Mouse (Mus musculus): ENCODE measurements around the gene Adcy5. TPM values are rescaled to one million over a fixed set of nuclear protein-coding genes. Genes with fewer than 3 reads are reported as not detected.

Adcy5 gene
- not detected in 2 replicates for total RNA-seq (2015)
- total RNA-seq (2017): not detected in 2 replicates

DNA sequence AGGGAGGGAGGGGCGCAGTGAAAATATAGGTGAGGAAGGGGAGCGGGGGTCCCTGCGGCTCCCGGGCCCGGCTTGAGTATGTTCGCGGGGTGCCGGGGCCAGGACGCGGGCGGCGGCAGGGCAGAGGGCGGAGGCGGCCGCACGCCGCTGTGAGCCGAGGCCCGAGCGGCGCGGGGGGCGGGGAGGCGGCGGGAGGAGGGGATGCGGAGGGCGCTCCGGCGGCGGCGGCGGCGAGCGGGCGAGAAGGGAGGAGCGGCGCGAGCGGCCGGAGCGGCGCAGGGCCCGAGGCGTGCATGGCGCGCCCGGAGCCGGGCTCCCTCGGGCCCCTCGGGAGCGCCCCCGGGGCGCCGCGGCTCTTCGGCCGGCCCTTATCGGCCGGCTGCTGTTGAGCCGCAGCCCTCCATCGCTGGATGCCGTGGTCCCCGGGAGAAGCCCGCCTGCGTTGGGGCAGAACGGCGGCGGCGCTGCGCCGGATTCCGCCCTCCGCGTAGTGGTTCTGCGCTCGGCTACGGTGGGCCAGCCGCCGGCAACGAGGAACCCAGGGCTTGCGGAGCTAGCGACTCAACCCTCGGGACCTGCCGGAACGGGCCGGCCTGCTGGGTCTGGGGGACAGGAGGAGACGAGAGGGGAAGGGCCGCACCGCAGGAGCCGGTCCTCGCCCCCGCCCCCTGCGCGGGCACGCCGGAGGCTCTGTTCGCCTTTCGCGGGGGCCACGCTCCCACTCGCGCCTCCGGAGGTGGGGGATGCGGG, at the start of gene Adcy5:
Gene Adcy5, plus strand, starts transcription at position 237 of the 750 bp plus-strand sequence.
- ATAC-seq (replicated peaks; ENCODE audit: poor library complexity): no peak

DNA sequence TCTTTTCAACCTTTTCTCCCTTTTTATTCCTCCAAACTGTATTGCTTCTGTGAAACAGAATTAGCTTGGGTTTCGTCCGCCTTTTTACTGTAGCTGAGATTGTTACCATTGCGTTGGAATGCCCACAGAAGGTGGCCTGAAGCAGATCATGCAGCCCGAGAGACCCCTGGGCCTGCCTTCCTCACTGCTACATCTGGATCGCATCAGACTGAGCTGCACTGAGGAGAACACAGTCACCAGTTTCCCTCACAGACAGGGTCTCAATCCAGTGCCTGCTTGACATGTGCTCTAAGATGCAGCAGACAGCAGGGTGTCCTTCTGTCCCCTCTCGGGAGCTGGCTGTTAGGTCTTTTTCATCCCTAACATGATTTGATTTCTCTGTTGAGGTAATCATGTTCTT, 46.7 kb upstream of the Adcy5 start:
- ATAC-seq (replicated peaks; ENCODE audit: poor library complexity): no peak

DNA sequence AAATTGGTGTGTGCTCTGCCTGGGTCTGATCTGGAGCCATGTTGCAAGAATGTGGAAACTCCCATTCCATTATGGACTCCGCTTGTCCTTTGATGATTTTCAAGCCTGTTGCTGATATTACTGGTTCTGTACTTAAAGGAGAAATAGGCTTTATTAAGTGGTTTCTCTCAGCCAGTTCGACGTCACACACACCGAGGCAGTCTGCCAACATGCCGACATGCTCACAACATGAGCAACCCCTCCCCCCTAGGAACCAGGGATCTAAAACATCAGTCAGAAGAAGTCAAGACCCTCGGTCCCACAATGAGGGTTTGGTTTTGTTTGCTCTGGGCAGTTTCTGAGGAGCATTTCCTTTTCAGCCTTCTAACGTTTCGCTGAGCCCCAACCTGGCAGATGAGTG, 45.5 kb upstream of the Adcy5 start:
- ATAC-seq (replicated peaks; ENCODE audit: poor library complexity): no peak

DNA sequence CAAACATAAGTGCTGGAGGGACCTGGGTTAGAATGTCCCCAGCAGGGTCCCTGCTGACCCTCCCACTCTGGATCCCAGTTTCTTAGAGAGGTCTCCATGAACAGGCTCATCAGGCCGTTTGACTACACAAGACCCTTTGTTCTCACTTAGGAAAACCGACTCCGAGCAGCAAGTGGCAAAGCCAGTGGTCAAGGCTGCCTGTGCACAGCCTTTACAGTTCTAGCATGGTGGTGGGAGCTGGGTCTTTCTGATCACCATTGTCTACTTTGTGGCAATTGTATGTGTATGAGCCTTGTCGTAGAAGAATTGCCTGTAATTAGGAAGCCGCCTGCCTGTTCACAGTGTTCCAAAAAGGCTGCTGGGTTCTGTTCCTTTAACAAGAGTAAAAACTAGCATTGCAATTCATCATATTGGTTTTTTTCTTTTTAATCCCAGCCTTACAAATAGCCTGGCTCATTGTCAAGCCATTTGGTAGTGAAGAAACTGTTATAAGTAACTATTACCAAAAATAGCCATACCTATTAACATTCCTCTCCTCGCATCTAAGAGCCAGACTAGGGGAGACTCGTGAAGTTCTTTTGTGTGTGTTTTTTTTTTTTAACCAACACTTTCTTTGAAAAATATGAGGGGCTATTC, 44.9 kb upstream of the Adcy5 start:
- ATAC-seq (replicated peaks; ENCODE audit: poor library complexity): no peak

DNA sequence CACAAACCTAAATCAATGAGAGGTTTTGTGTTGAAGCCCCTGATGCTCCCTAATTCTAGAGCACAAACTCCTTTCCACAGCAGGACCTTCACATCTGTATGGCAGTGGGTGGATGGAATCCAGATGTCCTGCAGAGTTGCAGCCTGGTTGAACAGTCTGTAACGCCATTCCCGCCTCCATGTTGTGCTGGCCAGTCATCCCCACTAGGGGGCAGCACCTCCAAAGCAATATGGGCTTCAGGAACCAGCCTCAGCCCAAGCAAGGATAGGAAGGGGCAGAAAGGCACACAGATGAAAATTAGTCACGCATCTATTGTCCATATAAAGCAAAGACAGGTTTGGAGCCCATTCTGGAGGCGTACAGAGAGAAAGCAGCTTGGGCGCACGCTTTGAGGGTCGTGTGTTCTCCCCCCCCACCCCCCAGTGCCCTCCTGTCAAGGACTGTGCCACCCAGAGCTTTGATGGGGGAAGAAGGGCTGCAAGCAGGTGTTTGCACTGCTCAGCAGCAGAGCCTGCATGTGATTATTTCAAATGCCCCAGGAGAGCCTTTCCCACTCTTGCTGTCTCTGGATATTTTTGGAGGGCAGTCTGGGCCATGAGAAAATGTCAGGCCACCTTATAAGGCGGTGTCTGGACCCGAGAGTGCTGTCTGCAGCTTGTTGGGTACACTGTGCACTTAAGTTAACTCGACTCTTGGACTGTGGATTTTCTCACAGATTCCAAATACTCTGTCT, 44.1 kb upstream of the Adcy5 start:
- peak; percentile 90 for ATAC-seq (replicated peaks; ENCODE audit: poor library complexity)

DNA sequence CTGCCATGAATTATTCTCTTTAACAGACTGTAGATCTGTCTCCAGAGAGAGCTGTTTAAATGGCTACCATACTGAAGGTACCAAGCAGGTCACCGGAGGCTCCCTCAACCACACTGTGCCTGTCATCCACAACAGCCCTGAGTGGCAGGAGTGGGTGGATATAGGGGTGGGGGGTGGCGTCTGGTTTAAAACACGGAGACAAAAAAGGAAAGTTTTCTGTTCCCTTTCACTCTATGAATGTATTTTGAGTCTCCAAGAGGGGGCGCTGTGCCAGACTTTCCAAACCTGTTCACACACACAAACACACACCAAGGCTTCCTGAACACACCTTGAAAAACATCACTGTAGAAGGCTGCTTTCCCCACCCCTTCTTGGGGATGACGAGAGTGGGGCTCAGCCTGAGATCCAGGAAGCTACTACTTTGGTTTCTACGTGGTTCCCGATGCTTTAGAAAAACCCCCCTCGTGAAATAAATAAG, 43.5 kb upstream of the Adcy5 start:
- ATAC-seq (replicated peaks; ENCODE audit: poor library complexity): no peak

DNA sequence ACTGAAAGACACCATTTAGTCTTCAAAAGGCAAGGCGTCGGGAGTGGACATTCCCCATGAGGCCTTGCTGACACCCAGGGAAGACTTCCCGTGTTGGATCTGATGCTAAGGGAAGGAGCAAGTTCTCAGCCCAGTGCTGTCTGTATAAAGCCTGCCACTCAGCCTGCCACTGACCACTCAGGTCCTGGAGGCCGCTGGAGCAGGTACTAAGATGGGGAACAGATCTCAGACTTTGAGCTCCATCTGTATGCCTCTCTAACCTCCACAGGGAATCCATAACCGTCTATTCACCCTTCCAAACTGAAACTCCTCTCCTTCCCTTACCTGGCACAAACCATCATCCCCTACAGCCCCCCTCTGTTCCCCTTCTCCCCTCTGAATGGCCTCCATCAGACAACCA, 41.2 kb upstream of the Adcy5 start:
- no peak for ATAC-seq (replicated peaks; ENCODE audit: poor library complexity)

DNA sequence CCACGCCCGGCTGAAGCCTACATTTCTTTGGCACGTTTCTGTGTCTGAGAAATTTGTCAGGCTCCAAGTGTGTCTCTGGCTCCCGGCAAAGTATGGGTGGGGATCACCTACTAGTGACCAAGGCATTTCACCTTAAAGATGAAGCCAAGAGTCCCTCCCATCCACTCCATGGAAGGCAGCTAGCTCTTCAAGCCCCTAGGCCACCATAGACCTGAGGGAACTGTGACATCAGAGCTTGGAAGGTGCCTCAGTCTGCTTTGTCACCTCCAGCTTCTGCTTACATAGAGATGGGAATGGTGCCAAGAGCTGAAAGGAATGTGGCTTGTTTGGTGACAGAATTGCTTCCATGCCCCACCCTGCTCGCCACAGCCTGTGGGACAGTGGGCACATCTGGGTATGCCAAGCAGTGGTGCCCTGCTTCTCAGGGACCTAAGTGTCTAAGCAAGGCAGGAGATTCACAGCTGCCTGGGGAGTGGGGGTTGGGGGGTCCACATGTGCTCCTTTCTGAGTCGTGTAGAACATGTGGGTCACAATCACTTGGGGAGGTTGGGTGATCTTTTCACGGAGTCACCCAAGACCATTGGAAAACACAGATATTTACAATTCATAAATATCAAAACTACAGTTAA, 38.2 kb upstream of the Adcy5 start:
- no peak for ATAC-seq (replicated peaks; ENCODE audit: poor library complexity)

DNA sequence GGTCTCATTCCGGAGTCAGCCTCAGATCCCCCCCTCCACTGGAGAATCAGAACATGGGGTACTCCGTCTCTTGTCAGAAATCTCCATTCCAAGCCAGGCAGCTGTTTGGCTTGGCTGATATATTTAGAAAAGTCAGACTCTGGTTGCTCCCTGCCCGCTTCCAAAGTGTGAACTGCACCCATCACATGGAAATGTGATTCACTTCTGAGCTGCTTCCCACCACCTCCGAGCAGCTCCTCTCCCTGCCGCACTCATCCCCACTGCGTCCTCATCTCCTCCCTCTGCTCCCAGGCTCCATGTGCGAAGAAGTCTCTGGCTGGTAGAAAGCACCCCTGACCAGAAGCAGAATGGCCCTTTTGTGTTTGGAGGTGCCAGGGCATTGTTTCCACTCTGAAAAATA, 37.2 kb upstream of the Adcy5 start:
- no peak for ATAC-seq (replicated peaks; ENCODE audit: poor library complexity)

DNA sequence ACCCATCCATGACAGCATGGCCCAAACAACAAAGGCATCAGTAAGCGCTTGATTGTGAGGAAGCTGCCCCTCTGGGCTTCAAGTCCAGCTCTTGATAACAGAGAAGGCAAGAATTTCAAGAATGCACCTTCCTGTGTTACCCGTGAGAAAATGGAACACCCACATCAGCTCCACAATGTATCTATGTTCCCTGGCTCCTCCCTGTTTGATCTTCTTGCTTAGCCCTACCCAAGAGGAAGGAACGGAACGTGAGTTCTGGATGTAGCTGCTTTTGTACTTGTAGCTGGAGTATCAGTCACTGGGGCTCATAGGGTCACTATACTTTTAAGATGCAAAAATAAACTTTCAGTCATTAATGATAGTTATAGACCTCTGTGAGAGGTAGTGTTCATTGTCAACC, 34.1 kb upstream of the Adcy5 start:
- no peak for ATAC-seq (replicated peaks; ENCODE audit: poor library complexity)

DNA sequence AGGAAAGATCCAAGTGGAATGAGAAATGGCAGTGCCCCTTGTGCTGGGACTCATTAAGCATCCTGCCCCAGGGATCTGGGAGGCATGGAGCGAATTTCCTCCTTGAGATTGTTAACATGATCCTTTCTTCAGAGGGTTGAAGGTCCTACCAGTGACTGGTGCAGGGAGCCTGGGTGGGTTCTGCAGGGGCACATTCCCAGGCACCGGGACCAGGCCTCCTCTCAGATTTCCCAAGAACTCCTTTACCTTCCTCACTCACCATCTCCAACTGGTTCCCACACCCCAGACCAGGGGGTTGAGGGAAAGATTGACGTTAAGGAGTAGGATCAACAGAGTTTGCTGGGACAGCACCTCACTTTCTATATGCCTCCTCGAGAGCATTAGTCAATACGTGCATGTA, 27.4 kb upstream of the Adcy5 start:
- ATAC-seq (replicated peaks; ENCODE audit: poor library complexity): no peak

DNA sequence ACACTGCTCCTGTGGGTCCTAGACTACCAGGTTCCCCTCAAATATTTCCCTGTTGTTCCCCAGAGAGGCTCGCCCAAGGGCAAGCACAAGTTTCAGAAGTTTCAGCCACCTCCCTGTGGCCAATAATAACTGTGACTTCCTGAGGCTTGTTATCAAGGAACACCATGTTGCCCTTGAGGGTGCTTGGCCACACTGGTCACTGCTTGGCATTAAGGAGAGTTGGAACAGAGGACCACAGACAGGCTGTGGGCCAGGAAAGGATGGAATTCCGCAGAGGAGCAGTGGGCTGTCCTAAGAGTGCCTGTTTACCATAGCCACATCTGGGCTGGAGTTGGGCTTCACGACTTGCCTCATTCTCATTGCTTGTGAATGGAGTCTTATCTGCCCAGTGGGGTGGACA, 24.5 kb upstream of the Adcy5 start:
- ATAC-seq (replicated peaks; ENCODE audit: poor library complexity): no peak

DNA sequence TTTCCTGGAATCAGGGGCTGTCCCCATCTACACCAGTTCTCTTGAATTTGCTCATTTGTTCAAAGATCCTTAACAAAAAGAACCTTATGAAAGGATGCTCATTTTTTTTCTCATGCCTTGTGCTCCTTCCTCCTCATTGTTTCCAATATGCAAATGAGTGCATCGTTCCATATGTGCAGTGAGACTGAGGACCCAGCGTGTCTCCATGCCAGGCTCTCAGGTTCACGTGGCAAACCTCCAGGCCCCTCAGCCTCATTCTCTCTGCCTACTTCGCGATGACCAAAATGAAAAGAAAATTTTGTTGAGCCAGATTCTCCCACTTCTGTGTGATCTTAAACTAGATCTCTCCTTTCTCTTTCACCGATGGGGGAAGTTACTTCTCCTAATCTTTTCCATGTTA, 15.3 kb upstream of the Adcy5 start:
- no peak for ATAC-seq (replicated peaks; ENCODE audit: poor library complexity)

DNA sequence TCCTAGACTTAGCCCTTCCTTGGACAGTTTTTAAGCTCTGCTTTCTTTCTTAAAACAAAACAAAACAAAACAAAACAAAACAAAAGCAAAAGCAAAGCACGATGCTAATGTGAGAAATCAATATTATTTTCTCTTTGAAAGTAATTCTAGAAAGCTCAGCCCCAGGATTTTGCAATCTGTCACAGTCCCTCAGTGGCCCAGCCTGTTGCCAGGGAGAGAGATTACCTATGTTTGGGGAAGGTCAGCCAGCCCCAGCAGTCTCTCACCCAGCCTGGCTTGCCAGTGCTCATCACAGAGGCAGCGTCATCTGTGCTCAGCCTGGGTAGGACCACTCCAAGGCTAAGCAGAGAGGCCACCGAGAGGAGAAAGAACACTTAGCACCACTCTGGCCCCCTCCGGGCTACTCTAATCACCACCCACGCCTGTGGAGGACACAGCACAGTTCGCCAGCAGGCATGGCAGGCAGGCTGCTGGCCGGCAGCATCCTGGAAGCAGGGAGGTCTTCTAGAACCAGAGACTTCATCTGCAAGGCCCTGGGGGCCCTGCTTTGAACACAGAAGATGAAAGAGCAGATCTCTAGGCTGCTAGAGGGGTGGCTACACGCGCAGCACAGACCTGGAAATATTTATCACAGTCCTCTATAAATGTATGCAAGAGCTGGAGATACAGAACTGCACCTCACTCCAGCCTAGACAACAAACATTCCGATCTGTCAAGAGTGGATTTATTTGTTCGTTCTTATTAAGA, 14.6 kb upstream of the Adcy5 start:
- ATAC-seq (replicated peaks; ENCODE audit: poor library complexity): no peak

DNA sequence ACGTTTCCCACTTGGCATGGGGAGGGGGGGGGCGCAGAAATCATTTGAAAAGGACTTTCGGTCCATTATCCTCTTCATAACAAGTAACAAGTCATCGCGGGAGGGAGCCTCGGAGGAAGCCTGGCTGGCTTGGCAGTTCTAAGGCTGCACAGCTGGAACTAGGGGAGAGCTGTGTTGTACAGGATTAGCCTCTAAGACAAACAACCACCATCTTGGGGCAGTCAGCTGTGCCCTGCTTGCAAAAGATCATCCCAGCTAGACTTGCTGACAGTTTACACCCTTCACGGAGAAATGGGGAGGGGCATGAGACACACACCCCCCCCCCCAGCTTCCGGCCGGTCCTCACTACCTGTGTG, 14.1 kb upstream of the Adcy5 start:
- ATAC-seq (replicated peaks; ENCODE audit: poor library complexity): no peak

DNA sequence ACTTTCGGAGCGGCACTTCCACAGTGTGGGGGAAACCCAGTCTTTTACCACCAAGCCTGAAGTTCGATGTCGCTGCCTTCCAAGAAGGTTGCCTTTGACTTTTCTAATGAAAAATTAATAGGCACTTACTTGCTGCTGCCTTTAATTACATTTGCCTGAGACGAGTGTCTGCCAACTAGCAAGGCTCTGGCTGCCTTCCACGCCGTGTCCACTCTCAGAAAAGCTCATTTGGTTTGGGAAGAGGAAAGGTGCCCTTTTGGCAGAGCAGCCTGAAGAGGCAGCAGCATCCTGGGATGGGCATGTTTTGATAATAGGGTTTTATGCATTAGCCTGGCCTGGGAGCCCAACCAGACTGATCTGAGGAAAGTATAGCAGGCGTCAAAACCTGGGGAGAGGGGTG, 12.8 kb upstream of the Adcy5 start:
- no peak for ATAC-seq (replicated peaks; ENCODE audit: poor library complexity)

DNA sequence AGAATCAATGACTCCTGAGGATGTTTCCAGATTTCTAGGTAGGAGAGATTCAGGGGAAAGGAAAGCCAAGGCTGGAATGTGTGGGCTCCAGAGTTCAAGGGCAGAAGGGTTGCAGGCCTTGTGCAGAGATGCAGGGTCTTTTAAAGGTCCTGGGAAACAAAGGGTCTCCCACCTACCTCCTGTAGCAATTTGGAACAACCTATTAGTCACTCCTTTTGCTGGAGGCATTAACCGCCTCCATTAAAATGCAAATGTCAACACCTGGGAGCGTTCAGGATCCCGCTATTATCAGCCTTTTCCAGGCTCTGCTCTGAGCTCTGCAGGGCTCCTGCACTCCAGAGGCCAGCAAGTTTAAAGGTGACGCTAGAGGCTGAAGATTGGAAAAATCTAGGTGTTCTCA, 8.5 kb upstream of the Adcy5 start:
- ATAC-seq (replicated peaks; ENCODE audit: poor library complexity): no peak

DNA sequence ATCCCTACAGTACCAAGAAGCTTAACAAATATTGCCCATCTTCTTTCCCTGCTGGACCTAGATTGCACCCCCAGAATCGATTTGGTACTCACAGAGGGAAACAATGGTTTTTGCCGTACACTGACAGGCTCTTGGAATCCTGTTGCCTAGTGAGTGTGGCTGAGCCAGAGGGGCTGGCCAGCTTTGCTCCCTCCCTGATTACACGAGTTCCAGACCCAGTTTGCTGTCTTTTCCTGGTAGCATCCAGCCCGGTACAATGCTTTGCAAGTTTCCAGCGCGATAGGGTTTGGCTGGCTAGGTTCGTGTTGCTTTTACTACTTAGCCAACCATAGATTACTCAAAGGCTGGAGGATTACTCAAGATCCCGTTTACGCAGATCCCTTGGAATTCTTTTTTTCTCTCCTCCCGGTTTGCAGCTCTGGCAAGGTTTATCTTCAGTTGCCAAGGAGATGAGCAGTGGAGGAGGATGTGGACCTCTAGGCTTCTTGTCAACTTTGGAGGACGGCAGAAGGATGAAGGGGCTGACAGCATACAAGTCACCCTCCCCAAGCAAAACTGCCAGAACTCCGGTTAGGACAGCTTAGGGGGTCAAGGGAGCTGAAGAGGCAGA, 1.4 kb upstream of the Adcy5 start:
- no peak for ATAC-seq (replicated peaks; ENCODE audit: poor library complexity)

DNA sequence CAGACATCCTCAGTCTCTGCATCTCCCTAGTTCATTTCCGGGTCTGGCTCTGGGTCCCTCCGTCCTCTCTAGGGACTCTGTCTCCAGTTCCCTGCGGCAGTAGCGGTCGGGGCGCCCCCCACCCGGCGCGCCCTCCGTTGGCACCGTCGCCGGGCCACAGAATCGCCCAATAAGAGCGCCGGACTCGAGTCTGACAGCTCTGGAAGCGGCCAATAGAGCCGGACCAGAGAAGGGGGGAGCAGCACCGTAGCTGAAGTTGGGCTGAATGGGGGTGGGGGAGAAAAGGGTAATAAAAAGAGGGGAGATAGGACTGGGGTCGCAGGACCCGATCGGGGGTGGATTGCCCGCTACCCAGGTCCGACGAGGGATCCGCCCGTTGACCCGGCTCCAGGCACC, 434 bp upstream of the Adcy5 start:
- no peak for ATAC-seq (replicated peaks; ENCODE audit: poor library complexity)

Measured in megakaryocyte progenitor cell, adult 5-6 weeks (primary cell).